Mouse (Mus musculus): ENCODE measurements around the gene Rab3b. TPM values are rescaled to one million over a fixed set of nuclear protein-coding genes. Genes with fewer than 3 reads are reported as not detected.

Rab3b gene
- total and polyA plus RNA-seq, 2 experiments from 2014 or later = 4.6 TPM; not detected in 1

- no peaks in the 10 kb centered on the region for H3K9me3 ChIP-seq (replicated peaks; ENCODE audit: control insufficient read depth, low read length)
- TF ChIP-seq EP300 (IDR thresholded peaks at IDR 0.05; ENCODE audit: low read depth) = peak; percentile 68
- TF ChIP-seq CTCF (IDR thresholded peaks at IDR 0.05; ENCODE audit: low read depth) = no peak
- H3K36me3 ChIP-seq (replicated peaks; ENCODE audit: control insufficient read depth, insufficient read depth, low read length) = 0 out of 2 replicates have a peak, but pooled peaks cover 3% of the 10 kb centered on the region
- WGBS = under 1% methylated on average over 34 of the region's 34 CpGs
- H3K27ac ChIP-seq (ENCODE audit: low read depth) = peak within 1 kb of the TSS; percentile 99
- peak; percentile 95 for DNase-seq (ENCODE audit: low spot score)
- H3K4me3 ChIP-seq (ENCODE audit: low read depth, low read length) = peak within 1 kb of the TSS; percentile 84
- peak within 1 kb of the TSS; percentile 96 for H3K9ac ChIP-seq (replicated peaks; ENCODE audit: low read depth, low read length)
- ATAC-seq (ENCODE audit: insufficient read depth, low read depth) = peak; percentile 70
- H3K4me2 ChIP-seq (ENCODE audit: low read depth, low read length) = peak within 1 kb of the TSS; percentile 84
- peaks cover 43% of the 10 kb centered on the region for H3K4me1 ChIP-seq (ENCODE audit: control insufficient read depth, insufficient read depth)
- no peaks in the 10 kb centered on the region for H3K27me3 ChIP-seq (ENCODE audit: control insufficient read depth, insufficient read depth, low read length)
Measured at GRCm38 (mm10) chr4:108834115-108834970, 44.5 kb upstream of the Rab3b start, which contains the start of gene Txndc12. Gene Txndc12 (plus strand): TSS chr4:108834601.

- Histone ChIP-seq H3K9ac (replicated peaks; ENCODE audit: low read depth, low read length) (peak overlapping the region; percentile 96), H3K4me1 (ENCODE audit: control insufficient read depth, insufficient read depth) (peaks cover 43% of the 10 kb centered on the region), H3K9me3 (replicated peaks; ENCODE audit: control insufficient read depth, low read length) (no peaks in the 10 kb centered on the region), H3K4me2 (ENCODE audit: low read depth, low read length) (peak overlapping the region; percentile 84), H3K27me3 (ENCODE audit: control insufficient read depth, insufficient read depth, low read length) (no peaks in the 10 kb centered on the region), H3K27ac (ENCODE audit: low read depth) (peak overlapping the region; percentile 99), H3K4me3 (ENCODE audit: low read depth, low read length) (peak overlapping the region; percentile 84), H3K36me3 (replicated peaks; ENCODE audit: control insufficient read depth, insufficient read depth, low read length) (0 out of 2 replicates have a peak, but pooled peaks cover 3% of the 10 kb centered on the region)
- under 1% methylated on average over 15 of the region's 15 CpGs for WGBS
- peak; percentile 17 for DNase-seq (ENCODE audit: low spot score)
- no peak for TF ChIP-seq CTCF (IDR thresholded peaks at IDR 0.05; ENCODE audit: low read depth)
- no peak for TF ChIP-seq EP300 (IDR thresholded peaks at IDR 0.05; ENCODE audit: low read depth)
- no peak for ATAC-seq (ENCODE audit: insufficient read depth, low read depth)
Measured at GRCm38 (mm10) chr4:108834971-108835311, 43.9 kb upstream of the Rab3b start.

- Histone ChIP-seq H3K27me3 (ENCODE audit: control insufficient read depth, insufficient read depth, low read length) (no peaks in the 10 kb centered on the region), H3K4me3 (ENCODE audit: low read depth, low read length) (peak overlapping the region; percentile 84), H3K4me2 (ENCODE audit: low read depth, low read length) (peak overlapping the region; percentile 84), H3K36me3 (replicated peaks; ENCODE audit: control insufficient read depth, insufficient read depth, low read length) (no peaks in the 10 kb centered on the region), H3K4me1 (ENCODE audit: control insufficient read depth, insufficient read depth) (peaks cover 43% of the 10 kb centered on the region), H3K9me3 (replicated peaks; ENCODE audit: control insufficient read depth, low read length) (no peaks in the 10 kb centered on the region), H3K9ac (replicated peaks; ENCODE audit: low read depth, low read length) (peak overlapping the region; percentile 96), H3K27ac (ENCODE audit: low read depth) (peak overlapping the region; percentile 99)
- no peak for TF ChIP-seq CTCF (IDR thresholded peaks at IDR 0.05; ENCODE audit: low read depth)
- WGBS = 42% methylated on average over 3 of the region's 3 CpGs
- ATAC-seq (ENCODE audit: insufficient read depth, low read depth) = no peak
- peak; percentile 8 for DNase-seq (ENCODE audit: low spot score)
Measured at GRCm38 (mm10) chr4:108835496-108835895, 43.4 kb upstream of the Rab3b start.

GRCm38 (mm10) chr4:108838031-108838430 is 40.8 kb upstream of the Rab3b start:
- H3K27me3 ChIP-seq (ENCODE audit: control insufficient read depth, insufficient read depth, low read length) = no peaks in the 10 kb centered on the region
- H3K27ac ChIP-seq (ENCODE audit: low read depth) = peak overlapping the region; percentile 90
- no peak overlapping the region for H3K9ac ChIP-seq (replicated peaks; ENCODE audit: low read depth, low read length)
- DNase-seq (ENCODE audit: low spot score) (peak; percentile 87), ATAC-seq (ENCODE audit: insufficient read depth, low read depth) (peak; percentile 3; the same call in 1 of the 2 replicates)
- H3K4me1 ChIP-seq (ENCODE audit: control insufficient read depth, insufficient read depth) = peaks cover 29% of the 10 kb centered on the region
- 24% methylated on average over 4 of the region's 4 CpGs for WGBS
- TF ChIP-seq EP300 (IDR thresholded peaks at IDR 0.05; ENCODE audit: low read depth) = no peak
- TF ChIP-seq CTCF (IDR thresholded peaks at IDR 0.05; ENCODE audit: low read depth) = no peak
- no peak overlapping the region for H3K4me3 ChIP-seq (ENCODE audit: low read depth, low read length)
- no peaks in the 10 kb centered on the region for H3K9me3 ChIP-seq (replicated peaks; ENCODE audit: control insufficient read depth, low read length)
- H3K4me2 ChIP-seq (ENCODE audit: low read depth, low read length) = peak overlapping the region; percentile 40
- H3K36me3 ChIP-seq (replicated peaks; ENCODE audit: control insufficient read depth, insufficient read depth, low read length) = no peaks in the 10 kb centered on the region

- no peak for DNase-seq (ENCODE audit: low spot score)
- H3K4me2 ChIP-seq (ENCODE audit: low read depth, low read length) = no peak overlapping the region
- no peaks in the 10 kb centered on the region for H3K27me3 ChIP-seq (ENCODE audit: control insufficient read depth, insufficient read depth, low read length)
- ATAC-seq (ENCODE audit: insufficient read depth, low read depth) = no peak
- 0 out of 2 replicates have a peak overlapping the region, but pooled peaks have one; percentile 12 for H3K27ac ChIP-seq (ENCODE audit: low read depth)
- H3K9ac ChIP-seq (replicated peaks; ENCODE audit: low read depth, low read length) = no peak overlapping the region
- WGBS = 51% methylated on average over 7 of the region's 7 CpGs
- TF ChIP-seq EP300 (IDR thresholded peaks at IDR 0.05; ENCODE audit: low read depth) = no peak
- no peak for TF ChIP-seq CTCF (IDR thresholded peaks at IDR 0.05; ENCODE audit: low read depth)
- H3K9me3 ChIP-seq (replicated peaks; ENCODE audit: control insufficient read depth, low read length) = no peaks in the 10 kb centered on the region
- H3K36me3 ChIP-seq (replicated peaks; ENCODE audit: control insufficient read depth, insufficient read depth, low read length) = no peaks in the 10 kb centered on the region
- peaks cover 20% of the 10 kb centered on the region for H3K4me1 ChIP-seq (ENCODE audit: control insufficient read depth, insufficient read depth)
- no peak overlapping the region for H3K4me3 ChIP-seq (ENCODE audit: low read depth, low read length)
Measured at GRCm38 (mm10) chr4:108841920-108842578, 36.8 kb upstream of the Rab3b start.

Data from heart, postnatal 0 days (tissue).